Mouse (Mus musculus) macrophage (primary cell): ENCODE measurements around the gene Hdgfl2. TPM values are rescaled to one million over a fixed set of nuclear protein-coding genes. Genes with fewer than 3 reads are reported as not detected.

Experiments used
- H3K27ac ChIP-seq: fragments of 350-480 bp; formaldehyde crosslinking; 2 replicates; pipeline ENCODE4 v1.9.0; 2021
- H3K36me3 ChIP-seq: fragments of 350-480 bp; formaldehyde crosslinking; 2 replicates; pipeline ENCODE4 v1.9.0; 2021; ENCODE audit errors: inconsistent target
- H3K4me3 ChIP-seq: fragments of 350-480 bp; formaldehyde crosslinking; 2 replicates; pipeline ENCODE4 v1.9.0; 2021; ENCODE audit errors: inconsistent target
- H3K79me2 ChIP-seq: fragments of 350-480 bp; formaldehyde crosslinking; 2 replicates; pipeline ENCODE4 v1.9.0; 2021; ENCODE audit errors: inconsistent target
- WGBS: methylation state at CpG from one replicate; pipeline ENCODE4 v1.1.7; 2026; ENCODE audit warnings: inconsistent platforms; ENCODE audit not compliant: missing documents; 5-methylcytosine and 5-hydroxymethylcytosine counted together
- polyA plus RNA-seq: library from polyadenylated mRNA; stranded (reverse); fragments of 250-400 nt; gene quantifications from 3 replicates; pipeline ENCODE4 v1.2.4, GENCODE M21; 2018; ENCODE audit warnings: inconsistent platforms
- total RNA-seq, 78 experiments: library from RNA; depleted of rRNA; stranded (reverse); fragments of 250-400 nt; gene quantifications; 1 replicate in 9 of 78; 2 replicates in 24 of 78; 3 replicates in 43 of 78; 4 replicates in 2 of 78; pipeline ENCODE4 v1.2.4; 2018; ENCODE audit warnings: inconsistent platforms in 56 of 78

Hdgfl2 gene
- total RNA-seq (2018; cell fraction: chromatin; rRNA removed): 100 to 1,000 TPM in 22 of 26 experiments, 10 to 100 TPM in 4; 60.0 to 238 (median 168) TPM
- 10 to 100 TPM; 15.6 to 29.6 (median 21.2) TPM for total RNA-seq (2018; cell fraction: cytosol; rRNA removed)
- total RNA-seq (2018; cell fraction: nucleus; rRNA removed): 100 to 1,000 TPM in 4 of 26 experiments, 10 to 100 TPM in 22; 23.6 to 138 (median 58.0) TPM
- polyA plus RNA-seq: 26.3 to 28.1 TPM (median 28.1 TPM) in 3 replicates

- 1% methylated on average over 53 of the region's 61 CpGs for WGBS
- H3K79me2 ChIP-seq: peaks cover 27% of the 10 kb centered on the region
- 0 out of 2 replicates have a peak, but pooled peaks cover 4% of the 10 kb centered on the region for H3K36me3 ChIP-seq
- H3K27ac ChIP-seq: peak within 1 kb of the TSS; percentile 63
- H3K4me3 ChIP-seq: peak within 1 kb of the TSS; percentile 79
These were observed at the start of gene Hdgfl2 for GRCm38 (mm10) chr17:56078880-56079795. Gene Hdgfl2, plus strand, starts transcription at chr17:56079634.

GRCm38 (mm10) chr17:56030238-56030870, 49.1 kb upstream of the Hdgfl2 start:
- WGBS: 65% methylated on average over 9 of the region's 9 CpGs
- H3K36me3 ChIP-seq: no peaks in the 10 kb centered on the region; the same call in 1 of the 2 replicates
- peaks cover 100% of the 10 kb centered on the region for H3K79me2 ChIP-seq
- H3K27ac ChIP-seq: peak overlapping the region; percentile 98
- H3K4me3 ChIP-seq: no peak overlapping the region

GRCm38 (mm10) chr17:56030919-56031318, 48.5 kb upstream of the Hdgfl2 start:
- H3K27ac ChIP-seq: peak overlapping the region; percentile 98
- no peaks in the 10 kb centered on the region; the same call in 1 of the 2 replicates for H3K36me3 ChIP-seq
- H3K79me2 ChIP-seq: peaks cover 100% of the 10 kb centered on the region
- H3K4me3 ChIP-seq: no peak overlapping the region
- WGBS: 4% methylated on average over 5 of the region's 5 CpGs

- no peaks in the 10 kb centered on the region; the same call in 1 of the 2 replicates for H3K36me3 ChIP-seq
- 89% methylated on average over 7 of the region's 7 CpGs for WGBS
- peak overlapping the region; percentile 98 for H3K27ac ChIP-seq
- no peak overlapping the region for H3K4me3 ChIP-seq
- H3K79me2 ChIP-seq: peaks cover 99% of the 10 kb centered on the region
These were observed 48.0 kb upstream of the Hdgfl2 start for GRCm38 (mm10) chr17:56031431-56031830.

DNA sequence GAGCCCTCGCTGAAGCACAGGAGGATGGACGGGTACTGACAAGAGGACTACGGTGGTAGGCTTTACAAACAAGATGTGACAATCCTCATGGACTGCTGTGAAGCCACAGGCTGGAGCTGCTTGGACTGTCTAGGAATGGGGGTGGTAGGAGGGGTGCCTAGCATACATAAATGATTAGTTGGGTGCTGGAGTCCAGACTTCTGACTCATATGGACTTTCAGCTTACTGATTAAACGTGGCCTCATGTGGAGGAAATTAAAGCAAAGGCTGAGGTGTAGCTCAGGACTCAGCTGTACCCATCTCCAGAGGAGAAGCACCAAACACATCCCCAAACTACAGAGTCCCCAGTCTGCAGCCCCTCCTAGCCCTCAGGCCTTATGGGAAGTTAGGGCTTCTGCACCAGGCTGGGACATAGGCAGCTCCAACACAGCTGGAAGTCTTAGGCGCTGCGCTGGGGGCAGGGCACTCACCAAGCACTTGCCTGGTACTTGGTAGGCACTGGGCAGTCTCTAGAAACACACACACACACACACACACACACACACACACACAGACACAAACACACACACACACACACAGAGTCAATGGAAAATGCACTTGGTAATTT, 47.2 kb upstream of the Hdgfl2 start:
- peak overlapping the region; percentile 4; the same call in 1 of the 2 replicates for H3K4me3 ChIP-seq
- WGBS: 59% methylated on average over 6 of the region's 6 CpGs
- H3K27ac ChIP-seq: peak overlapping the region; percentile 98
- no peaks in the 10 kb centered on the region; the same call in 1 of the 2 replicates for H3K36me3 ChIP-seq
- peaks cover 91% of the 10 kb centered on the region for H3K79me2 ChIP-seq

GRCm38 (mm10) chr17:56032831-56033230, 46.6 kb upstream of the Hdgfl2 start:
- Histone ChIP-seq H3K36me3 (no peaks in the 10 kb centered on the region; the same call in 1 of the 2 replicates), H3K4me3 (peak overlapping the region; percentile 4; the same call in 1 of the 2 replicates), H3K79me2 (peaks cover 85% of the 10 kb centered on the region), H3K27ac (peak overlapping the region; percentile 98)
- 7% methylated on average over 5 of the region's 7 CpGs for WGBS

DNA sequence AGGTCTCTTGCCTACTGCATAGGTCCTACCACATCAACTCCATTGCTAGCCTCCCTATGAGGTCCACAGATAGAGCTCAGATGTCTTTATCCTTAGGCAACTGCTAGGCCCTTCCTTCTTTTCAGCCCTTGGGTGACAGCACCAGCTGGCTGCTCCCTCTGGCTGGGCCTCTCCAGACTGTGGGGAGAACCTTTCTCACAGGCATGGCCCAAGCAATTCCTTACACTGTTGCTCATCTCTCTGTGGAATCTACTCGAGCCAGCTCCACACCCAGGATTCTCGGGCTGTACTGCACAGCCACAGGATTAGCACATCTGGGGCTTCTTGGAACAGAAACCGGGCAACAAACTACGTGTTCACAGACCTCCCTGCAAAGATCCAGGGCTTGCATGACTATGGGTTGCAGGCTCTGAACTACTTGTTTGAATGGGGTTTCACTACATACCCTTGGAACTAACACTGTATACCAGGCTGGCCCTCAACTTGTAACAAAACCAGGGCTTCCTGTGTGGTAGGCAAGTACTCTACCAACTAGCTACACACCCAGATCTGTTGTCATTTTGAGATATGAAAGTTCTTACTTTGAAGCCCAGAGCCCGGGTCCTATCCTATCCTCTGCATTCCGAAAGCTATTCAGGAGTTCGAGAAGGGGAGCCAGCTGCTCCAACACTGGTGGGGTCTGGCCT, 45.3 kb upstream of the Hdgfl2 start:
- 72% methylated on average over 7 of the region's 7 CpGs for WGBS
- Histone ChIP-seq H3K27ac (peak overlapping the region; percentile 98), H3K79me2 (peaks cover 71% of the 10 kb centered on the region), H3K36me3 (no peaks in the 10 kb centered on the region; the same call in 1 of the 2 replicates), H3K4me3 (peak overlapping the region; percentile 92)

GRCm38 (mm10) chr17:56034726-56035100, 44.7 kb upstream of the Hdgfl2 start:
- H3K4me3 ChIP-seq: peak overlapping the region; percentile 92
- H3K27ac ChIP-seq: peak overlapping the region; percentile 98
- H3K79me2 ChIP-seq: peaks cover 66% of the 10 kb centered on the region
- H3K36me3 ChIP-seq: no peaks in the 10 kb centered on the region; the same call in 1 of the 2 replicates
- WGBS: 57% methylated on average over 6 of the region's 6 CpGs

GRCm38 (mm10) chr17:56035216-56035615, 44.2 kb upstream of the Hdgfl2 start:
- peaks cover 61% of the 10 kb centered on the region for H3K79me2 ChIP-seq
- H3K27ac ChIP-seq: peak overlapping the region; percentile 98
- 75% methylated on average over 4 of the region's 4 CpGs for WGBS
- H3K36me3 ChIP-seq: no peaks in the 10 kb centered on the region
- H3K4me3 ChIP-seq: peak overlapping the region; percentile 92

DNA sequence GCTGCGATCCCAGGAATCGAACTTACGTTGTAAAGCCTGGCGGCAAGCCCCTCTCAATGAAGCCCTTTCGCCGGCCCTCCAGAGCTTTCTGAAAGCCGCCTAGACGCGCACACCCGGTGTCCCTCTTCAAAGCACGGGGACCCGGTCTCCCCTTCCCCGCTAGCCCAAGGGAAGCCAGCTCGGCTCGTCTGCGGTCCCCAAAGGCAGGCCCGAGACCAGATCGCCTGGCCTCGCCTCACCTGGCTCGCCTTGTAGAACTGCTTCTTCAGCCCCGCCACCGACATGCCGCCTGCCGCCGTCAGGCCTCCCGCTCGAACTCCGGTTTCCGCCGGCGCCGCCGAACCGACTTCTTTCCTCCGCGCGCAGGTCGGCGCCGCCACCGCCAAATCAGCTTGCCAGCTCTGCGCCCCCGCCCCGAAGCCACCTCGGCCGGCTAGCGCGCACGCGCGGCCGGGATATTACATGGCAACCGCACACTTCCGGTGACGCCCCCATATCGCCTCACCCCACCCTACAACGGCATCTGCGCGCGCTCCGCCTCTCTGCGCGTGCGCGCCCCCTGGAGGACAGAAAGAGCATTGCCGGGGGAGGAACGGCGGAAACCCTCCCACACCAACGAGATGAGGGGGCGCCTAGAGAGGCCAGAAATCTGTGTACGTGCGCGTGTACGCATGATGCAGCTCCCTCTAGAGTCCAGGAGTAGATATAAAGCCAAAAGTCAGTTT, 43.1 kb upstream of the Hdgfl2 start, which contains the start of gene Sh3gl1:
Gene Sh3gl1 (minus strand): TSS at position 460 of the 725 bp plus-strand sequence.
- 1% methylated on average over 72 of the region's 74 CpGs for WGBS
- Histone ChIP-seq H3K4me3 (peak within 1 kb of the TSS; percentile 92), H3K27ac (peak within 1 kb of the TSS; percentile 98), H3K79me2 (peaks cover 59% of the 10 kb centered on the region), H3K36me3 (no peaks in the 10 kb centered on the region)

DNA sequence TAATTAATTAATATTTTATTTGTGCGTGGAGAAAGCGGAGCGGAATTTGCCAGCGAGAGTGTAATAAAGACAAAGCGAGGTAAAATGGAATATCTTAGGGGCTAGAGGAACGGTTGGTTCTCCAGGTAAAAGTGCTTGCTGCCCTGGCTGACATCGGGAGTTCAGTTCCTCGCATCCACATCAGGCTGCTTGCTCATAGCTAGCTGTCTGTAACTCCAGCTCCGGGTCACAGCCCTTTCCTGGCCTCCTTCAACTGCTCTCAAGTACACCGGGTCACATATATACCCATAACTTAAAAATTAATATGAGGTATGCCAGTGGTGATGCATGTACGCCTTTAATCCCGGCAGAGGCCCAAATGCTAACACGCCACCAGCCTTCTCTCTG, 42.5 kb upstream of the Hdgfl2 start:
- H3K36me3 ChIP-seq: no peaks in the 10 kb centered on the region
- peak overlapping the region; percentile 55 for H3K27ac ChIP-seq
- peaks cover 59% of the 10 kb centered on the region for H3K79me2 ChIP-seq
- 35% methylated on average over 13 of the region's 13 CpGs for WGBS
- H3K4me3 ChIP-seq: peak overlapping the region; percentile 32

DNA sequence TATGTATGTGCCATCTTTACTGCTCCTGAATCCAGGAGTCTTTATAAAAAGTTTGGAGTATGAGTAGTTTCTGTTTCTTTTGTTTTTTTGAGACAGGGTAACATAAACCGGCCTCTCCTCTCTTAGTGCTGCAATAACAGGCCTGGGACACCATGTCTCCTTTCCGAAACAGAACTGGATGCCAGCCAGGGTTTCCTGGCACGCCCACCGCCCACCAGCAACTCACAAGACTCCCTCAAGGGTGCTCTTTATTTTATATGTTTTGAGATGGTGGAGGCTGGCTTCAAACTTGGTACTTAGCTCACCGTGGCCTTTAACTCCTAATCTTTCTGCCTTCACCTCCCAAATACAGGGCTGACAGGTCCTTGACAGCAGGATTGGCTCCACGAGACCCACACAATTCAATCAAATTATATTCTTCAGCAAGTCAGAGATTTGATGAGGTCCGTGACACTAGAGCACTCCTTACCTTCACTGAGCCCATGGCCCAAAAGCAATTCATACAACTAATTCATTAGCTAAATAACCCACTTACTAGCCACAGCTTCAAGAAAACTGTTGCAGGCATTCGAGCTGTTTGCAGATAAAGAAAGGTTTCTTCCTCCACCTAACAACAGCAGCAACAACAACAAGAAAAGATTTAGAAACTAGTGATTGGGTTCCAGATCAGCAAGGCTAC, 40.7 kb upstream of the Hdgfl2 start:
- 81% methylated on average over 8 of the region's 8 CpGs for WGBS
- H3K27ac ChIP-seq: no peak overlapping the region
- peaks cover 59% of the 10 kb centered on the region for H3K79me2 ChIP-seq

DNA sequence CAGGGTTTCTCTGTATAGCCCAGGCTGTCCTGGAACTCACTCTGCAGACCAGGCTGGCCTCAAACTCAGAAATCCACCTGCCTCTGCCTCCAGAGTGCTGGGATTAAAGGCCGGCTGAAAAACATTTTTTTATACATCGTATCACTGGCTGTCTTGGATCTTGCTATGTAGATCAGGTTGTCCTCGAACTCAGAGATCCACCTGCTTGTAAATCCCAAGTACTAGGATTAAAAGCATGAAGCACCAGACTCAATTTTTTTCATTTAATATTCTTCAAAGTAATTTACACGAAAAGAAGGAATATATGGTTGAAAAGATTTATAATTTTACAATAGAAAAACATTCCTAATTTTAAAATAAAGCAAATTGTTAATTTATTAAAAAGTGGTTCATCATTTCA, 40.1 kb upstream of the Hdgfl2 start:
- Histone ChIP-seq H3K79me2 (peaks cover 59% of the 10 kb centered on the region), H3K27ac (peak overlapping the region; percentile 46; the same call in 1 of the 2 replicates), H3K36me3 (no peaks in the 10 kb centered on the region), H3K4me3 (peak overlapping the region; percentile 33)
- 75% methylated on average over 4 of the region's 4 CpGs for WGBS

More for the DNA sequence above, 40.7 kb upstream of the Hdgfl2 start:
- H3K36me3 ChIP-seq: no peaks in the 10 kb centered on the region
- H3K4me3 ChIP-seq: no peak overlapping the region
